Mouse (Mus musculus) c-Kit-positive CD71-positive TER-119-positive erythroid progenitor cells, embryonic 14.5 days (primary cell): ENCODE measurements around the gene Kif5a.

Experiments
- DNase-seq: peaks from one replicate; pipeline ENCODE4 v3.0.0-alpha.2; 2013; ENCODE audit warnings: low spot score

Gene Kif5a

DNA sequence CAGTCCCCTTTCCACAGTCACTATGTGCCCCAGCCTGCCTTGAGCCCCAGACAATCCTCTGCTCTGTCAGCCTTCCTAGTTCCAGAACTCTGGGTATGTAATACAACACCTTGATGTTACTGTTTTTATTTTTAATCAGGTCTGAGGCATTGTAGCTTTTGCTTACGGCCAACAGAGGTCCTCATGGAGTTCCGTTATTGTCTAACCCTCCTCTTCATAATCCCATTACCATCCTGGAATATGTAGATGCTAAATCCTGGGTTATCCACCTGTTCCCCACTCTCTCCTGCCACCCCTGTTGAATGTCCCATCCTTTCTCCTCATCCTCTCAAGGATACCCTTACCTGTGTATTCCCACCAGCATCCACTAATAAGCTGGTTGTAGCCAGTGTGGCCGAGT, 86.9 kb downstream of the Kif5a start:
- DNase-seq = no peak
